Mouse (Mus musculus): ENCODE data around the gene Pdpn. TPM values are rescaled to one million over a fixed set of nuclear protein-coding genes. Genes with fewer than 3 reads are reported as not detected.

The Pdpn gene
- polyA plus RNA-seq, 1 experiment = 2.2 TPM

GRCm38 (mm10) chr4:143218858-143219257 is 80.5 kb downstream of the Pdpn start:
- 95% methylated on average over 2 of the region's 2 CpGs for WGBS
- Histone ChIP-seq H3K36me3 (ENCODE audit: control insufficient read depth, insufficient read depth, low read length) (no peaks in the 10 kb centered on the region), H3K27me3 (ENCODE audit: control insufficient read depth, insufficient read depth, low read length) (no peaks in the 10 kb centered on the region), H3K4me3 (ENCODE audit: control insufficient read depth, insufficient read depth, low read length) (no peak overlapping the region), H3K4me1 (replicated peaks; ENCODE audit: control insufficient read depth, insufficient read depth, low read length) (peaks cover 12% of the 10 kb centered on the region), H3K27ac (ENCODE audit: control insufficient read depth, insufficient read depth, low read length) (peak overlapping the region; percentile 72; the same call in 1 of the 2 replicates)
- TF ChIP-seq CTCF (IDR thresholded peaks at IDR 0.05; ENCODE audit: borderline replicate concordance, control insufficient read depth, extremely low read depth, insufficient read depth, low read length, poor library complexity) = no peak
- no peak for TF ChIP-seq POLR2A (IDR thresholded peaks at IDR 0.05; ENCODE audit: control insufficient read depth, extremely low read depth, insufficient read depth, low read length, poor library complexity)
- DNase-seq = no peak

Other genes starting within 250 kb of the Pdpn start
- 26.5 and 26.8 TPM in 2 replicates for gene Prdm2, start 86.6 kb downstream of the Pdpn start, polyA plus RNA-seq (2012; rRNA removed)
- gene Lrrc38, start 50.2 kb upstream of the Pdpn start, polyA plus RNA-seq (2012; rRNA removed) = 0.11 and 0.19 TPM in 2 replicates
- not detected in 2 replicates for gene Pramel1, start 94.9 kb upstream of the Pdpn start, polyA plus RNA-seq (2012; rRNA removed)
- gene Pramef8, start 112.9 kb upstream of the Pdpn start, polyA plus RNA-seq (2012; rRNA removed) = 13.6 and 14.2 TPM in 2 replicates
- gene Oog4, start 150.8 kb upstream of the Pdpn start, polyA plus RNA-seq (2012; rRNA removed) = not detected in 2 replicates
- 0.05 and 0.08 TPM in 2 replicates for gene Gm13043, start 211.8 kb upstream of the Pdpn start, polyA plus RNA-seq (2012; rRNA removed)
- not detected in 2 replicates for gene Gm13040, start 236.4 kb upstream of the Pdpn start, polyA plus RNA-seq (2012; rRNA removed)